Mouse (Mus musculus) neural tube, embryonic 11.5 days (tissue): ENCODE measurements around the gene Cxcr6. TPM values are rescaled to one million over a fixed set of nuclear protein-coding genes. Genes with fewer than 3 reads are reported as not detected.

Source experiments
- ATAC-seq: fragments of 200-750 bp; cut with Nextera tagmentation; 2 replicates; pipeline ENCODE4 v1.8.0; 2017; ENCODE audit warnings: moderate number of reproducible peaks, mild to moderate bottlenecking, moderate TSS enrichment, moderate library complexity; ENCODE audit not compliant: insufficient read depth, low FRiP score, low TSS enrichment
- DNase-seq: peaks from one replicate; pipeline ENCODE4 v3.0.0-alpha.2; 2015; ENCODE audit warnings: low spot score
- H3K27ac ChIP-seq: fragments of 300-500 bp; sonication (generic); 2 replicates; pipeline ENCODE4 v1.5.1; 2014; ENCODE audit warnings: low read depth, mild to moderate bottlenecking, low read length
- H3K27me3 ChIP-seq: fragments of 300-500 bp; sonication (generic); 2 replicates; pipeline ENCODE4 v1.6.1; 2014; ENCODE audit warnings: mild to moderate bottlenecking, low read length, mixed read lengths; ENCODE audit not compliant: control insufficient read depth, insufficient read depth
- H3K36me3 ChIP-seq: fragments of 300-500 bp; sonication (generic); 2 replicates; pipeline ENCODE4 v1.6.1; 2014; ENCODE audit warnings: mild to moderate bottlenecking, low read length, moderate library complexity, mixed read lengths; ENCODE audit not compliant: control insufficient read depth, insufficient read depth
- H3K4me1 ChIP-seq: fragments of 300-500 bp; sonication (generic); 2 replicates; pipeline ENCODE4 v1.6.1; 2014; ENCODE audit warnings: low read length, mixed read lengths; ENCODE audit not compliant: control insufficient read depth, insufficient read depth
- H3K4me2 ChIP-seq: fragments of 300-500 bp; sonication (generic); 2 replicates; pipeline ENCODE4 v1.6.1; 2014; ENCODE audit warnings: low read depth, mild to moderate bottlenecking, moderate library complexity
- H3K4me3 ChIP-seq: fragments of 300-500 bp; sonication (generic); 2 replicates; pipeline ENCODE4 v1.5.1; 2014; ENCODE audit warnings: low read depth, low read length
- H3K9ac ChIP-seq: fragments of 300-500 bp; sonication (generic); 2 replicates; pipeline ENCODE4 v1.6.1; 2014; ENCODE audit warnings: mild to moderate bottlenecking, low read length
- H3K9me3 ChIP-seq: fragments of 300-500 bp; sonication (generic); 2 replicates; pipeline ENCODE4 v1.6.1; 2016; ENCODE audit warnings: low read length; ENCODE audit not compliant: control insufficient read depth
- WGBS: fragments of 180-500 bp; shearing (Covaris S2); extraction: QIAGEN DNeasy Blood & Tissue Kit; methylation state at CpG from one replicate; pipeline ENCODE4 v1.1.7; 2014; 5-methylcytosine and 5-hydroxymethylcytosine counted together
- polyA plus RNA-seq: library from polyadenylated mRNA; unstranded; fragments of >200 nt; fragmentation: Nextera tagmentation; extraction: Ambion mirVana; gene quantifications from 2 replicates; pipeline ENCODE4 v1.2.1, GENCODE M21; 2014

The Cxcr6 gene
- polyA plus RNA-seq, 1 experiment from 2014 or later, result 0.24 TPM

DNA sequence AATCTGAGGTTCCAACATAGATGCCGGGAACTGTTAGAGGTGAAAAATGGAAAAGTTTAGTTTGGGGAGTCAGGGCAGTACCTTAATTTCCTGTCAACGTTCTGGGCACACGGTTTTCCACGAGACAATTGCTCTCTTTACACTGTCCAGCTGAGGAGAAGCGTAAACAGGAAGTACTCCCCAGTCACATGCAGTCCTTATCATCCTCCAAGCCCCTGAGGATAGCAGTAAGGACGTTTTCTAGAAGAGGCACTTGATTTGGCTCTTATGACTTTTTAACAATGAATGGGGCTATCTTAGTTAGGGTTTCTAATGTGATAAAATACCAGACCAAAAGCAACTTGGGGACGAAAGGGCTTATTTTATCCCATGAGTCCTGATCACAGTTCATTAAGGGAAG lies 2.3 kb downstream of the Cxcr6 start:
- Histone ChIP-seq H3K27ac (no peak overlapping the region), H3K4me2 (no peak overlapping the region), H3K9ac (no peak overlapping the region), H3K4me3 (no peak overlapping the region), H3K36me3 (0 out of 2 replicates have a peak, but pooled peaks cover 2% of the 10 kb centered on the region), H3K4me1 (no peaks in the 10 kb centered on the region), H3K27me3 (no peaks in the 10 kb centered on the region), H3K9me3 (no peaks in the 10 kb centered on the region)
- 83% methylated on average over 7 of the region's 7 CpGs for WGBS
- DNase-seq, result no peak
- ATAC-seq, result no peak

- Histone ChIP-seq H3K4me3 (no peak overlapping the region), H3K4me1 (no peaks in the 10 kb centered on the region), H3K9ac (no peak overlapping the region), H3K36me3 (peaks cover 6% of the 10 kb centered on the region; the same call in 1 of the 2 replicates), H3K27me3 (no peaks in the 10 kb centered on the region), H3K4me2 (no peak overlapping the region), H3K27ac (no peak overlapping the region), H3K9me3 (no peaks in the 10 kb centered on the region)
- DNase-seq (no peak), ATAC-seq (no peak)
- WGBS, result 90% methylated on average over 3 of the region's 3 CpGs
These were observed 5.6 kb downstream of the Cxcr6 start for GRCm38 (mm10) chr9:123811831-123812230.

DNA sequence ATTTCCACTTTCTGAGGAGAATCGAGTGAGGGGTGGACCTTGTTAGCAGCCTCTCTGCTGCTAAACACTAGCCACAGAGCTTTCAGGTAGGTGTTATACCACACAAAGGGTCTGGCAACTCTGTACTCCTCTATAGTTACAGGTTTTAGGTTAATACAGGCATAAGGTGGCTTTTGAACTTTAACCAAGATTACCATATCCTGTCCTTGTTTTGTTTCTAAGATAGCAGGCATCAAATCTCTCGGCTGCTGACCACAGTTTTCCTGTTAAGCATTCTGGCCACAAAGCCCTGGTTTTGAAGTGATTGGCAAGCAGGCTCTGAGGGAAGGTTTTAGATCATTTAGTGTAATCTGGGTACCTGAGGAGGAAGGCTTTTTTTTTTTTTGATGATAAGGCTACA lies 8.1 kb downstream of the Cxcr6 start:
- WGBS, result 84% methylated on average over 2 of the region's 2 CpGs
- no peak for ATAC-seq
- peaks cover 6% of the 10 kb centered on the region; the same call in 1 of the 2 replicates for H3K36me3 ChIP-seq

GRCm38 (mm10) chr9:123814821-123815220 lies 8.5 kb downstream of the Cxcr6 start:
- no peak overlapping the region for H3K27ac ChIP-seq
- 86% methylated on average over 4 of the region's 4 CpGs for WGBS
- no peaks in the 10 kb centered on the region for H3K4me1 ChIP-seq
- no peak overlapping the region for H3K4me2 ChIP-seq
- no peak overlapping the region for H3K4me3 ChIP-seq
- no peaks in the 10 kb centered on the region for H3K27me3 ChIP-seq
- ATAC-seq (no peak), DNase-seq (no peak)
- no peak overlapping the region for H3K9ac ChIP-seq
- H3K9me3 ChIP-seq, result no peaks in the 10 kb centered on the region
- peaks cover 6% of the 10 kb centered on the region; the same call in 1 of the 2 replicates for H3K36me3 ChIP-seq

More for the DNA sequence above, 8.1 kb downstream of the Cxcr6 start:
- Histone ChIP-seq H3K9me3 (no peaks in the 10 kb centered on the region), H3K4me3 (no peak overlapping the region), H3K4me1 (no peaks in the 10 kb centered on the region), H3K4me2 (no peak overlapping the region), H3K27ac (no peak overlapping the region), H3K9ac (no peak overlapping the region), H3K27me3 (no peaks in the 10 kb centered on the region)
- DNase-seq, result no peak

DNA sequence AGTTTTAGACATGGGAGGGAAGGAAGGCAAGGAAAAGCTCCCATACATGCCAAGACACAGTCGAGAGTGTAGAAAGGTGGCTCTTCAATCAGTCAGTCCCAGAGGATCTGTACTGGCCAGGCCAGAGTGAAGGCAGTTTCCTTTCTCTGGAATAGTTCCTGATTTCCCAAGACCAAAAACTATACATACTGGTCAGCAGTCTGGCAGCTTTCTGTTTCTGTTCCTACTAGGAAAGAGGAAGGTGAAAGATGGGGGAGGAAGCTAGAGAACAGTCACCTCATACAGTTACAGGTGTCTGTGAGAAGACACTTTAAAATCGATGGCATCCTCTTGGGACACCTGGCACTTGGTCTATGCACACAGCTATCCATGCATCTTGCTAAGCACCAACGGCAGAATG lies 9.2 kb downstream of the Cxcr6 start:
- Histone ChIP-seq H3K4me1 (no peaks in the 10 kb centered on the region), H3K4me3 (no peak overlapping the region), H3K9ac (no peak overlapping the region), H3K4me2 (no peak overlapping the region), H3K36me3 (peaks cover 6% of the 10 kb centered on the region; the same call in 1 of the 2 replicates), H3K27ac (no peak overlapping the region), H3K9me3 (no peaks in the 10 kb centered on the region), H3K27me3 (no peaks in the 10 kb centered on the region)
- DNase-seq (no peak), ATAC-seq (no peak)
- WGBS, result 81% methylated on average over 3 of the region's 3 CpGs

GRCm38 (mm10) chr9:123815996-123816395 lies 9.7 kb downstream of the Cxcr6 start:
- DNase-seq, result no peak
- peaks cover 6% of the 10 kb centered on the region; the same call in 1 of the 2 replicates for H3K36me3 ChIP-seq
- no peaks in the 10 kb centered on the region for H3K9me3 ChIP-seq
- H3K4me3 ChIP-seq, result no peak overlapping the region
- H3K4me1 ChIP-seq, result no peaks in the 10 kb centered on the region
- H3K27ac ChIP-seq, result no peak overlapping the region
- ATAC-seq, result no peak
- no peak overlapping the region for H3K4me2 ChIP-seq
- H3K9ac ChIP-seq, result no peak overlapping the region
- H3K27me3 ChIP-seq, result no peaks in the 10 kb centered on the region
- WGBS, result 98% methylated on average over 1 of the region's 1 CpGs

DNA sequence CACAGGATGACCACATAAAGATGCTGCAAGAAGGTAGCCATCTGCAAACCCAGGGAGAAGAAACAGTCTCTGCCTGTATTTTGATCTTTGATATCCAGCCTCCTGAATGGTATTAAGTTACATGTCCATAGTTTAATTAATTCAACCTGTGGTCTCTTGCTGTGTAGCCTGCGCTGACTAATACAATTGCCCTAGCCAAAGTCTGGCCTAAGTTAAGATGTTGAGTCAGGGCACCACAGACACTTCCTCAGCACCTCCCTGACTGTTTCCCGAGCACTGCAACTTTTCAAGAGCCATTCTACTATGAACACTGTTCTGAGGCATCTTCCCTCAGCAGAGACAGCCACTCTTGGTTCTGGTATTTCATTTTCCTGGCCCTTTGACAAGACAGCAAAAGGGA lies 12.3 kb downstream of the Cxcr6 start:
- ATAC-seq (no peak), DNase-seq (no peak)
- WGBS, result 84% methylated on average over 2 of the region's 2 CpGs
- Histone ChIP-seq H3K27me3 (no peaks in the 10 kb centered on the region), H3K36me3 (peaks cover 4% of the 10 kb centered on the region), H3K27ac (no peak overlapping the region), H3K4me2 (no peak overlapping the region), H3K4me3 (no peak overlapping the region), H3K9me3 (no peaks in the 10 kb centered on the region), H3K9ac (no peak overlapping the region), H3K4me1 (no peaks in the 10 kb centered on the region)

DNA sequence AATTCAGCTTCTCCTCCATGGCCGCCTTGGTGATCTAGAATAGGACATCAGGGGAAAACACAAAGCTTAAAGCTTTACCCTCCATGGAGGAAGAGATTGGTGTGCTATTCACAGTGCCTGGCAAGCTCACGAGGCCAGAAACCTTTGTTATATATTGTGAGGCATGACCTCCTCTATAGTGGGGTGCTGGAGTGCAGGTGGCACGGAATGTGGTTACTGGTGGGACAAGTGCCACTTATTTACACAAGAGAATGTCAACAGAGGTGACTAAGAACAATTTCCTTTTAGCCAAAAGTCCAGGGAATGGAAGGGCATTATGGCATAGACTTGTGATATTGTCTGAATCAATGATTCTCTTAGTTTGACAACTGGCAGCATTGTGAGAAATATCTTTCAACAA lies 20.4 kb downstream of the Cxcr6 start:
- Histone ChIP-seq H3K27ac (no peak overlapping the region), H3K4me1 (no peaks in the 10 kb centered on the region), H3K9me3 (no peaks in the 10 kb centered on the region), H3K4me2 (no peak overlapping the region), H3K36me3 (peaks cover 4% of the 10 kb centered on the region; the same call in 1 of the 2 replicates), H3K4me3 (no peak overlapping the region), H3K9ac (no peak overlapping the region), H3K27me3 (no peaks in the 10 kb centered on the region)
- DNase-seq, result no peak
- WGBS, result 91% methylated on average over 3 of the region's 3 CpGs
- no peak for ATAC-seq

DNA sequence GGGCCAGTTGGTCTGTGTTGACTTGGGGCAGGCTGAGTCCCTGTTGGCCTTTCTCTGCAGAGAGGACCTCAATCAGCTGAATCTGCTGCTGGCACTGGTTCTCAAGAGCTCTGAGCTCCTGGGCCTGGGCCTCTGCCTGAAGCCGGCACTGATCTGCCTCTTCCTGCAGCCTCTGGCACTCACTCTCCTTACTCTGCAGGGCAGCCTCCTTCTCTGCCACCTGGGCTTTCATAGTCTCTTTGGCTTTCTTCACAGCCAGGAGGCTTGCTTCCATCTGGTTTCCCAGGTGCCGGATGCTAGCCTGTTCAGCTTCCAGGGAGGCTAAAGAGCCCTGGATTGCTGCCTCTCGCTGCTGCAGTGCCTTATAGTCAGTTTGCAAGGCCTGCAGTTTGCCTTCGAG lies 22.6 kb downstream of the Cxcr6 start:
- Histone ChIP-seq H3K9me3 (no peaks in the 10 kb centered on the region), H3K27ac (no peak overlapping the region), H3K27me3 (no peaks in the 10 kb centered on the region), H3K4me1 (no peaks in the 10 kb centered on the region), H3K4me2 (no peak overlapping the region), H3K9ac (no peak overlapping the region), H3K4me3 (no peak overlapping the region), H3K36me3 (0 out of 2 replicates have a peak, but pooled peaks cover 4% of the 10 kb centered on the region)
- DNase-seq (no peak), ATAC-seq (no peak)
- 96% methylated on average over 4 of the region's 4 CpGs for WGBS
